Mouse (Mus musculus): ENCODE data around the gene Hoxb7. TPM values are rescaled to one million over a fixed set of nuclear protein-coding genes. Genes with fewer than 3 reads are reported as not detected.

The Hoxb7 gene
- polyA plus RNA-seq, 1 experiment from 2014 or later: not detected

- no peak for ATAC-seq
- H3K4me2 ChIP-seq (ENCODE audit: low read length): no peak within 1 kb of the TSS
- no peaks in the 10 kb centered on the region for H3K4me1 ChIP-seq (ENCODE audit: control insufficient read depth, insufficient read depth, low read length)
- no peaks in the 10 kb centered on the region for H3K9me3 ChIP-seq (replicated peaks; ENCODE audit: control insufficient read depth, low read length, poor library complexity, severe bottlenecking)
- no peak within 1 kb of the TSS for H3K4me3 ChIP-seq (ENCODE audit: low read depth, low read length)
- H3K27me3 ChIP-seq (ENCODE audit: control insufficient read depth, insufficient read depth, low read depth, low read length): peaks cover 85% of the 10 kb centered on the region
- H3K27ac ChIP-seq (ENCODE audit: low read length): no peak within 1 kb of the TSS
- no peaks in the 10 kb centered on the region for H3K36me3 ChIP-seq (ENCODE audit: control insufficient read depth, insufficient read depth, low read length)
- no peak within 1 kb of the TSS for H3K9ac ChIP-seq (ENCODE audit: low read depth, low read length)
- WGBS: 1% methylated on average over 69 of the region's 69 CpGs
Measured at GRCm38 (mm10) chr11:96303151-96304099, 17.0 kb downstream of the Hoxb7 start, which contains the start of gene Hoxb5. Gene Hoxb5, plus strand, starts transcription at chr11:96303336.

GRCm38 (mm10) chr11:96304381-96305195 lies 18.2 kb downstream of the Hoxb7 start:
- ATAC-seq: no peak
- Histone ChIP-seq H3K36me3 (ENCODE audit: control insufficient read depth, insufficient read depth, low read length) (no peaks in the 10 kb centered on the region), H3K4me2 (ENCODE audit: low read length) (no peak overlapping the region)

GRCm38 (mm10) chr11:96305505-96306182 lies 19.2 kb downstream of the Hoxb7 start:
- no peak overlapping the region for H3K4me3 ChIP-seq (ENCODE audit: low read depth, low read length)
- H3K27ac ChIP-seq (ENCODE audit: low read length): no peak overlapping the region

More at GRCm38 (mm10) chr11:96304381-96305195, 18.2 kb downstream of the Hoxb7 start:
- Histone ChIP-seq H3K27me3 (ENCODE audit: control insufficient read depth, insufficient read depth, low read depth, low read length) (peaks cover 91% of the 10 kb centered on the region), H3K4me1 (ENCODE audit: control insufficient read depth, insufficient read depth, low read length) (no peaks in the 10 kb centered on the region), H3K9me3 (replicated peaks; ENCODE audit: control insufficient read depth, low read length, poor library complexity, severe bottlenecking) (no peaks in the 10 kb centered on the region), H3K9ac (ENCODE audit: low read depth, low read length) (no peak overlapping the region), H3K27ac (ENCODE audit: low read length) (no peak overlapping the region), H3K4me3 (ENCODE audit: low read depth, low read length) (no peak overlapping the region)
- 1% methylated on average over 38 of the region's 38 CpGs for WGBS

DNA sequence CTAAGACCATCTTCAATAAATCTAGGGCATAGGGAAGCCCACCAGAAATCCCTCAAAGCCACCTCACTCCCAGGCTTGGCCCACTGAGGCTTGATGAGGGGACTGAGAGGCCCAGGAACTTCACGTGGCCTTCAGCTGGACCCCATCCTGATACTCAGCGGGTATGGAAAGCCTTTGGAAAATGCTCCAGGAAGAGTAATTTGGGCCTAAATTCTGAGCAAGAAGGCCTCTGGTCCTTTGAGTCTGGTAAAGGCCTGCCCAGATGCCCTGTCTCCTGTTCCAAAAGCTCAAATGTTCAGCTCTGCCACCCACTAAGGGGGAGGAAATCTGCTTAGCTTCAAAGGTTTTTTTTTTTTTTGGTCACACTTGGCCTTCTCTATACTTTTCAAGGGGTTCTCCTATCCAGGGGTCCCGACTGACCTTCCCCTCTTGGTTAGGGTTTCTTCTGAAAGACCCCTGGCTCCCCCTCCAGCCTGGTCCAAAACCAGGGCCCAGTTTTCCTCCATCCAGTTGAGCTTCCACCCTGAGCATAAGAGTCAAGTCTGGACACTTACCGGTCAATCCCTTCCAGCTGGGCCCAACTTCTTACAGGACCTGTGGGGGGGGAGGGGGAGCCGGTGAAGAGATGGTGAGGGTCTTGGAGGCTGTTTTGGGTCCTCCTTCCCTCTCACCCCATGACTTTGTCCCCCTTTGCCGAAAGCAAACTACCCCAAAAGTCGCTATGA lies 19.9 kb downstream of the Hoxb7 start:
- Histone ChIP-seq H3K4me1 (ENCODE audit: control insufficient read depth, insufficient read depth, low read length) (no peaks in the 10 kb centered on the region), H3K36me3 (ENCODE audit: control insufficient read depth, insufficient read depth, low read length) (no peaks in the 10 kb centered on the region), H3K9me3 (replicated peaks; ENCODE audit: control insufficient read depth, low read length, poor library complexity, severe bottlenecking) (no peaks in the 10 kb centered on the region), H3K4me2 (ENCODE audit: low read length) (no peak overlapping the region), H3K27me3 (ENCODE audit: control insufficient read depth, insufficient read depth, low read depth, low read length) (peaks cover 92% of the 10 kb centered on the region), H3K4me3 (ENCODE audit: low read depth, low read length) (no peak overlapping the region), H3K9ac (ENCODE audit: low read depth, low read length) (no peak overlapping the region), H3K27ac (ENCODE audit: low read length) (no peak overlapping the region)
- 5% methylated on average over 7 of the region's 7 CpGs for WGBS
- no peak for ATAC-seq

More at GRCm38 (mm10) chr11:96305505-96306182, 19.2 kb downstream of the Hoxb7 start:
- no peak for ATAC-seq
- Histone ChIP-seq H3K36me3 (ENCODE audit: control insufficient read depth, insufficient read depth, low read length) (no peaks in the 10 kb centered on the region), H3K4me2 (ENCODE audit: low read length) (no peak overlapping the region), H3K4me1 (ENCODE audit: control insufficient read depth, insufficient read depth, low read length) (no peaks in the 10 kb centered on the region), H3K9ac (ENCODE audit: low read depth, low read length) (no peak overlapping the region), H3K27me3 (ENCODE audit: control insufficient read depth, insufficient read depth, low read depth, low read length) (peaks cover 91% of the 10 kb centered on the region), H3K9me3 (replicated peaks; ENCODE audit: control insufficient read depth, low read length, poor library complexity, severe bottlenecking) (no peaks in the 10 kb centered on the region)
- WGBS: 28% methylated on average over 6 of the region's 6 CpGs

DNA sequence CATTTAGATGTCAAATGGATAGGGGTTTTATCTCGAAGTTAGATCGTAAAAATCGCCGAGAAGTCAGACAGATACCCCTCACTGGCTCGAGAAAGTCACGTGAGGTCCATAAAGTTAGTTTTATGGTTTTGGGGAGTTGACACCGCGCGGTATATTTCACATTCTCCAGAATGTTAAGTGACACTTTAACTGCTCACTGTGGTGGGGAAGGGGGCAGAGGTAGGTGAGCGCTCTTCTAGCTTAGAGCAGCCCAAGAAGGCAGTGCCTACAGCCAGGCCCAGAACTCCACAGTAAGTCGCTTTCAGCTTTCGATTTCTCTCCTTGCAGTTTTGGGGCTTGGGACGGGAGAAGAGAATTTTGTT lies 20.5 kb downstream of the Hoxb7 start:
- Histone ChIP-seq H3K36me3 (ENCODE audit: control insufficient read depth, insufficient read depth, low read length) (no peaks in the 10 kb centered on the region), H3K27ac (ENCODE audit: low read length) (no peak overlapping the region), H3K4me3 (ENCODE audit: low read depth, low read length) (no peak overlapping the region), H3K9me3 (replicated peaks; ENCODE audit: control insufficient read depth, low read length, poor library complexity, severe bottlenecking) (no peaks in the 10 kb centered on the region), H3K4me1 (ENCODE audit: control insufficient read depth, insufficient read depth, low read length) (no peaks in the 10 kb centered on the region), H3K27me3 (ENCODE audit: control insufficient read depth, insufficient read depth, low read depth, low read length) (peaks cover 93% of the 10 kb centered on the region), H3K4me2 (ENCODE audit: low read length) (no peak overlapping the region), H3K9ac (ENCODE audit: low read depth, low read length) (no peak overlapping the region)
- ATAC-seq: no peak
- 2% methylated on average over 13 of the region's 13 CpGs for WGBS

DNA sequence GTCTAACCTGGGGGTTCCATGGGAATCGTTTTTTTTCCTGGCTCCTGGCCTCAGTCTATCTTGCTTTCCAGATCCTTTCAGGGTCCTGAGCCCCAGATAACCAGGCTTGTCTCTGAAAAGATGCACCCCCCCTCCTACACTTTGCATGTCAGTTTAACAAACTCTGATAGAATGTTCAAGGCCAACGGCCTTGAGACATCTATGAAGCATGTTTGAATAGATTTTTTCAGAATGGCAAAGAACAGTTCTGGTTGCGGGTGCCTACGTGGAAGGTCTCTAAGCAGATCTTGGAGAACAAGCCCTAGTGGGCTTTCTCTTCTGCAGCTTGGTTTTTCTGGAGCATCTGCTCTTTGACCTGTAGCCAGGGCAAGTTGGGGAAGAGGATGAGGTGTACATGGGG lies 22.3 kb downstream of the Hoxb7 start:
- Histone ChIP-seq H3K4me3 (ENCODE audit: low read depth, low read length) (no peak overlapping the region), H3K9ac (ENCODE audit: low read depth, low read length) (no peak overlapping the region)

GRCm38 (mm10) chr11:96309288-96309687 lies 22.9 kb downstream of the Hoxb7 start:
- no peak overlapping the region for H3K9ac ChIP-seq (ENCODE audit: low read depth, low read length)

More for the DNA sequence above, 22.3 kb downstream of the Hoxb7 start:
- Histone ChIP-seq H3K36me3 (ENCODE audit: control insufficient read depth, insufficient read depth, low read length) (no peaks in the 10 kb centered on the region), H3K9me3 (replicated peaks; ENCODE audit: control insufficient read depth, low read length, poor library complexity, severe bottlenecking) (no peaks in the 10 kb centered on the region), H3K27ac (ENCODE audit: low read length) (no peak overlapping the region), H3K27me3 (ENCODE audit: control insufficient read depth, insufficient read depth, low read depth, low read length) (peaks cover 93% of the 10 kb centered on the region), H3K4me2 (ENCODE audit: low read length) (no peak overlapping the region), H3K4me1 (ENCODE audit: control insufficient read depth, insufficient read depth, low read length) (no peaks in the 10 kb centered on the region)
- WGBS: 9% methylated on average over 4 of the region's 4 CpGs
- no peak for ATAC-seq

GRCm38 (mm10) chr11:96310183-96310938 lies 23.9 kb downstream of the Hoxb7 start:
- no peaks in the 10 kb centered on the region for H3K9me3 ChIP-seq (replicated peaks; ENCODE audit: control insufficient read depth, low read length, poor library complexity, severe bottlenecking)
- H3K27ac ChIP-seq (ENCODE audit: low read length): no peak overlapping the region
- H3K9ac ChIP-seq (ENCODE audit: low read depth, low read length): no peak overlapping the region
- H3K4me3 ChIP-seq (ENCODE audit: low read depth, low read length): no peak overlapping the region
- 3% methylated on average over 20 of the region's 20 CpGs for WGBS
- peaks cover 96% of the 10 kb centered on the region for H3K27me3 ChIP-seq (ENCODE audit: control insufficient read depth, insufficient read depth, low read depth, low read length)
- no peak for ATAC-seq
- H3K36me3 ChIP-seq (ENCODE audit: control insufficient read depth, insufficient read depth, low read length): no peaks in the 10 kb centered on the region
- no peak overlapping the region for H3K4me2 ChIP-seq (ENCODE audit: low read length)
- H3K4me1 ChIP-seq (ENCODE audit: control insufficient read depth, insufficient read depth, low read length): no peaks in the 10 kb centered on the region

More at GRCm38 (mm10) chr11:96309288-96309687, 22.9 kb downstream of the Hoxb7 start:
- no peaks in the 10 kb centered on the region for H3K4me1 ChIP-seq (ENCODE audit: control insufficient read depth, insufficient read depth, low read length)
- no peaks in the 10 kb centered on the region for H3K36me3 ChIP-seq (ENCODE audit: control insufficient read depth, insufficient read depth, low read length)
- no peak for ATAC-seq
- no peaks in the 10 kb centered on the region for H3K9me3 ChIP-seq (replicated peaks; ENCODE audit: control insufficient read depth, low read length, poor library complexity, severe bottlenecking)
- no peak overlapping the region for H3K4me3 ChIP-seq (ENCODE audit: low read depth, low read length)
- H3K27ac ChIP-seq (ENCODE audit: low read length): no peak overlapping the region
- H3K4me2 ChIP-seq (ENCODE audit: low read length): no peak overlapping the region
- WGBS: 9% methylated on average over 4 of the region's 4 CpGs
- H3K27me3 ChIP-seq (ENCODE audit: control insufficient read depth, insufficient read depth, low read depth, low read length): peaks cover 97% of the 10 kb centered on the region
